Mouse (Mus musculus) testis, adult 2 months (tissue): ENCODE measurements around the gene Slc11a1. TPM values are rescaled to one million over a fixed set of nuclear protein-coding genes. Genes with fewer than 3 reads are reported as not detected.

Experiments
- H3K27ac ChIP-seq: fragments of 200-500 bp; 2 replicates; pipeline ENCODE4 v1.5.1; 2012; ENCODE audit warnings: low read depth, low read length; ENCODE audit not compliant: control insufficient read depth, insufficient read depth
- H3K27me3 ChIP-seq: fragments of 200-500 bp; 2 replicates; pipeline ENCODE4 v1.6.1; 2012; ENCODE audit warnings: mild to moderate bottlenecking, low read length, moderate library complexity; ENCODE audit not compliant: control insufficient read depth, insufficient read depth
- H3K36me3 ChIP-seq: fragments of 200-500 bp; 2 replicates; pipeline ENCODE4 v1.6.1; 2012; ENCODE audit warnings: mild to moderate bottlenecking, low read length; ENCODE audit not compliant: control insufficient read depth, insufficient read depth
- H3K4me1 ChIP-seq: fragments of 200-500 bp; 2 replicates; pipeline ENCODE4 v1.6.1; 2012; ENCODE audit warnings: low read length; ENCODE audit not compliant: control insufficient read depth, insufficient read depth
- H3K4me3 ChIP-seq: fragments of 200-500 bp; 2 replicates; pipeline ENCODE4 v1.5.1; 2012; ENCODE audit warnings: low read depth, mild to moderate bottlenecking, low read length, moderate library complexity, mixed read lengths; ENCODE audit not compliant: control insufficient read depth
- CTCF ChIP-seq: fragments of 200-500 bp; IDR thresholded peaks from 2 replicates; pipeline ENCODE4 v1.5.1; 2012; ENCODE audit warnings: low read depth, mild to moderate bottlenecking, inconsistent platforms, low read length, moderate library complexity; ENCODE audit not compliant: control insufficient read depth, insufficient read depth, insufficient replicate concordance
- POLR2A ChIP-seq: fragments of 200-500 bp; IDR thresholded peaks from 2 replicates; pipeline ENCODE4 v1.6.1; 2012; ENCODE audit warnings: low read depth, mild to moderate bottlenecking, inconsistent platforms, low read length, moderate library complexity; ENCODE audit not compliant: control insufficient read depth
- polyA plus RNA-seq: library from polyadenylated mRNA; depleted of rRNA; stranded (reverse); fragments of >200 nt; gene quantifications from 2 replicates; pipeline ENCODE4 v1.2.3, GENCODE M21; 2012

Slc11a1 gene
- polyA plus RNA-seq, 1 experiment = 3.1 TPM

DNA sequence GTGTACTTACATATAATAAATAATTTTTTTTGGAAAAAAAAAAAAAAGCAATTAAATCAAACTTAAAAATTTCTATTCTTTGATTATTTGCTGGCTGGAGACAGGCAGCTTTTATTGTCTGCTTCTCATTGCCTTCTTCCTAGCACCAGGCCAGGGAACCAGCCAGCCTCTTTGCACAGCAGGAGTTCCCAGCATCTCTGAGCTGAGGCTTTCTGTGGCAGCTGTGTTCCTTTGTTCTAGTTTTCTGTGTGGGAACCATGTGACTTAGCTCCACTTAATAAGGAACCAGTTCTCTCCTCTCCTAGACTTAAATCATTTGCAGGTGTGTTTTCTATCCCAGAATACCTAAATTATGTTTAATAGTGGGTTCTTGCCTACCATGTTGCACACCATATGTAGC, 17.5 kb upstream of the Slc11a1 start:
- Histone ChIP-seq H3K36me3 (no peaks in the 10 kb centered on the region), H3K4me1 (no peaks in the 10 kb centered on the region; the same call in 1 of the 2 replicates), H3K4me3 (no peak overlapping the region), H3K27ac (no peak overlapping the region), H3K27me3 (no peaks in the 10 kb centered on the region)
- TF ChIP-seq POLR2A (no peak), CTCF (no peak)

DNA sequence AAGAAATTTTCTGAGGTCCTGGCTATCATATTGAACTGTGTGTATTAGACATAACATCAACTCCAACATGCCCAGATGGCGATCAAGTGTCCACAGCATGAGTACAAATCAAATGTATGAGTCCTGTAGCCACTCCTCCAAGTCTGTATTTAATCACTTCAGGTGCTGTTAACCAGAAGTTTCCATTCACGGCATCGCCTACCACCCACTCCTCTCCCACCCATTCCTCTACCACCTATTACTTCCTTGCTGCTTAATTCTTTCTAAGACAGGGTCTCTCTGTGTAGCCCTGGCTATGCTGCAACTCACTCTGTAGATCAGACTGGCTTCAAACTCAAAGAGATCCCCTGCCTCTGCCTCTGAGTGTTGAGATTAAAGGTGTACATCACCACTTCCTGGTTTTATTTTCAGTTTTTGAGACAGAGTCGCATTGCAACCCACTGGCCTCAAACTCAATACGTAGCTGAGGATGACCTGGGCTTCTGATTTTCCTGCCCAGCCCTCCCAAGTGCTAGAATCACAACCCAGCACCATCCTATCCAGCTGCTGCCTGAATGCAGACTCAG, 15.0 kb upstream of the Slc11a1 start:
- no peaks in the 10 kb centered on the region for H3K36me3 ChIP-seq
- TF ChIP-seq POLR2A = no peak
- TF ChIP-seq CTCF = no peak
- no peaks in the 10 kb centered on the region for H3K27me3 ChIP-seq
- no peak overlapping the region for H3K4me3 ChIP-seq
- no peak overlapping the region for H3K27ac ChIP-seq
- H3K4me1 ChIP-seq = peaks cover 2% of the 10 kb centered on the region

DNA sequence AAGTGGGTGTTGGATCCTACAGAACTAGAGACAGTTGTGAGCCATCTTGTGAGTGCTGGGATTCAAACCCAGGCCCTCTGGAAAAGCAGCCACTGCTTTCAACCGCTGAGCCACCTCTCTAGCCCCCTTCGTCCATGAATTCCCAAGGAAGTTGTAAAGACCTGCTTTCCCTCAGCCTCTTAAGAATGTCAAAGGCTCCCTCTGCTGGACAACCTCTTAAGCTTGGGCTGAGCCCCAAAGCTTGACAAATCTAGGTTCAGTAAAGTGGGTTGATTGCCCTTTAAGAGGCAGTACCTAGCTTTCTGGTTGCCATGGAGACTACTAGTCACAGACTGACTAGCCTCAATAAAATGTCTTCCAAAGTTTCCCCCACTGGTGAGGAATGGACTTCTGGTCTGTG, 13.2 kb upstream of the Slc11a1 start, which contains the start of gene Catip:
TSS of gene Catip (plus strand) at position 297 of the 400 bp plus-strand sequence.
- Histone ChIP-seq H3K27ac (no peak within 1 kb of the TSS), H3K36me3 (no peaks in the 10 kb centered on the region), H3K27me3 (no peaks in the 10 kb centered on the region), H3K4me1 (peaks cover 2% of the 10 kb centered on the region), H3K4me3 (peak within 1 kb of the TSS; percentile 64)
- TF ChIP-seq POLR2A (no peak), CTCF (no peak)

DNA sequence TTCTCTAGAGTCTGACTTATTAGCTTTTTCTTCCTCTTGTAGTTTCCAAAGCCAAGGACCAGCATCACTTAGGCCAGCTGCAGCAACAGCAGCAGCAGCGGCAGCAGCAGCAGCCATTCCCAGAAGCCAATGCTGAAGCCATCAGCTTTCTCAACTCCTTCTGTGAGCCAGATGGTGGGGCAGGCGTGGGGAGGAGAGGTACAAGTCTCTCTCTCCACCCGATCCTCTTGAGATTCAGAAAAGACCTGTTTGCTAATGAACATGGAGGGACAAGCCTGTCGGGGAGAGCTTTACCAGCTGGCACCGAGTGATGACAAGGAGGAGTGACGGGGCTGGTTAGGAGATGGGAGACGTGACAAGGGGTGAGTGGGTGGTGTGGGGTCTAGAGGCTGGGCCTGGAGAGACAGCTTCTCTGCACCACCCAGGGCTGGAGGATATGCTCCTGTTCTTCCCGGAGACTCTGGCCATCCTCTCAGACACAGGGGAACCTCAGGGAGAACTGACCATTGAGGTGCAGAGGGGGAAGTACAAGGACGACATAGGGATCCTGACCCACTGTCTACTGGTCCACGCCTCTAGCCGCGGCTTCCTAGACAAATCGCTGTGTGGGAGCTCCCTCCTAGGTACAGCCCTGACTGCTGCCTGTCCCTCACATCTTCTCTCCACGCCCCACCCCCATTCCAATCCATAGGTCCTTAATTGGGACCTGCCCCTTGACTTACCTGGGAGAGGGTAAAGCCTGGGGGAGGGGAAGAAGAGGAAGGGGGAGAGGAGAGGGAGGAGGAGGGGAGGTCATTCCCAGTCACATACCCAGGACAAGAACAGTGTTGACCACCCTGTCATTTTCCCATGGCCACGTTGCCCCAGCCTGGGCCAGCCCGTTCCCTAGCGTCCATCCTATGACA, 12.4 kb upstream of the Slc11a1 start:
- Histone ChIP-seq H3K4me3 (peak overlapping the region; percentile 64), H3K36me3 (no peaks in the 10 kb centered on the region), H3K27ac (no peak overlapping the region), H3K4me1 (peaks cover 2% of the 10 kb centered on the region), H3K27me3 (no peaks in the 10 kb centered on the region)
- TF ChIP-seq POLR2A = 0 out of 2 replicates have a peak, but pooled peaks have one; percentile 18
- no peak; the same call in 1 of the 2 replicates for TF ChIP-seq CTCF

DNA sequence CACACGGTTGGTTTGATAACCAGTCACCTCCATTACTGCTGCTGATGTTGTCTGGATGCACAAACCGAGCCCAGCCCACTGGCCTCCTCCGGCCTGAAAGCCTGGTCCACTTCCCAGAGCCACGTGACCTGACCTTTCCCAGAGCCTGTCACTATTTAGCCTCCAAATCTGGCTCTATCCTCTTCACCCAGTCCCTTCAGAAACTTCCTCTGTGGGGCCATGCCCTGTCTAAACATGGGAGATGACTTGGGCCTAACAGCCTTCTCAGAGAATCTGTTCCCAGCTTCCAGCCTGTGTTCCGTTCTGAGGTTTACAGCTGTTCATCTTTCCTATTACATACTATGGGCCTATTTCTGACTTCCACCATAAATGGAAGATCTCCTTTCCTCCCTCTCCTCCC, 11.6 kb upstream of the Slc11a1 start:
- H3K27me3 ChIP-seq = no peaks in the 10 kb centered on the region
- H3K27ac ChIP-seq = no peak overlapping the region
- no peaks in the 10 kb centered on the region for H3K36me3 ChIP-seq
- no peak for TF ChIP-seq POLR2A
- TF ChIP-seq CTCF = no peak
- peaks cover 7% of the 10 kb centered on the region for H3K4me1 ChIP-seq
- peak overlapping the region; percentile 64 for H3K4me3 ChIP-seq

DNA sequence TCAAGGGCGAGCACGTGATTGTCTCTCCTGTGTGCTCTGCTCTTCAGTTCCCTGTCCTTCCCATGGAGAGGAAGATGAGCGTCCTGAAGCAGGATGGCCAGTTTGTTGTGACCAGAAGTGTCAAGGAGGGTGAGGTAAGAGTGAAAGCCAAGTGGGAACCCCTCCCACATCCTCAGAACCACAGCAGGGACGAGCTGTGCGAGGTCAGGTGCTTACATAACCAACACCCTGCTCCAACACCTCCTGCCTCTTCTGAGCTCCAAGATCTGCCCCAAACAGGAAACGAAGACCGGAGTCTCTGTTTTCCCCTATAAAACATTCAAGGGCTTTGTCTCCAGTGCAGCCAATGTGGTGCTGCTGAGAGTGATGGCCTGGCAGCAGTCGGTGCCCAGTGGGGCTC, 10.7 kb upstream of the Slc11a1 start:
- no peaks in the 10 kb centered on the region for H3K27me3 ChIP-seq
- no peak overlapping the region for H3K4me3 ChIP-seq
- TF ChIP-seq CTCF (no peak), POLR2A (no peak)
- no peak overlapping the region for H3K27ac ChIP-seq
- H3K4me1 ChIP-seq = peaks cover 7% of the 10 kb centered on the region
- no peaks in the 10 kb centered on the region for H3K36me3 ChIP-seq

DNA sequence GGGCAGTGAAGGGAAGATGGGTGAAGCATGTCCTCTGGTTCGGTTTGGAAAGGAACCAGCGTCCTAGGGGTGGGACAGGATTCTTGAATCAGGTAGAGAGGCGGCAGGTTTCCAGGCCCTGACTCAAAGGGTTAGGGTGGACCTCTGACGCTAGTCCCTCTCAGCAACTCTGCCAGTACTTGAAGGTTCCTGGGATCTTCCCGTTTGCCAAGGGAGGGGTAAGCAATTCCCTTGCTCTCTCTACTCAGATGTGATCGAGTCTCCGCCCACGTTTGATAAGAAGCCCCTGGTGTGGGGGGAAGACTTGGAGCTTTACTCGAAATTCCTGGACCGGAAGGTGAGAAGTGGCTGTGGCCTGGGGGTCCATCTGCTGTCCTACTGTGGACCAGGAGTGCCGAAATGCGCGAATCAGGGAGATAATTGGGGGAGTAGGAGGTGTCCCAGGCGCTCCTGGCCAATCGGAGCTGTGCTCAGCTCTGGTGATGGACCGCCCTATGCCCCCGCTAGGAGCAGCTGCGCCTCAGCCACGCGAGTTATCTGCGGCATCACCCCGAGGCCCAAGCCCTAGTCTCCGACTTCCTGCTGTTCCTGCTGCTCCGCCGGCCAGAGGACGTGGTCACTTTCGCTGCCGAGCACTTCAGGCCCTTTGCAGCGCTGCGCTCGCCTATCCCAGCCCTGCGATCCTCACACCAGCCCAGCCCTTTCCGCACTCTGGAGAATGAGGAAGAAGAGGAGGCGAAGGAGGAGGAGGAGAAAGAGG, 6.9 kb upstream of the Slc11a1 start:
- Histone ChIP-seq H3K4me1 (peaks cover 7% of the 10 kb centered on the region), H3K27me3 (no peaks in the 10 kb centered on the region), H3K36me3 (no peaks in the 10 kb centered on the region), H3K4me3 (peak overlapping the region; percentile 57), H3K27ac (peak overlapping the region; percentile 3; the same call in 1 of the 2 replicates)
- TF ChIP-seq POLR2A (no peak), CTCF (no peak)

GRCm38 (mm10) chr1:74370040-74370439, 5.0 kb upstream of the Slc11a1 start:
- TF ChIP-seq POLR2A (no peak), CTCF (no peak)

More at GRCm38 (mm10) chr1:74370040-74370439, 5.0 kb upstream of the Slc11a1 start:
- Histone ChIP-seq H3K36me3 (no peaks in the 10 kb centered on the region), H3K27ac (no peak overlapping the region), H3K4me3 (no peak overlapping the region), H3K27me3 (no peaks in the 10 kb centered on the region), H3K4me1 (peaks cover 4% of the 10 kb centered on the region)
